Mouse (Mus musculus) CH12.LX (cell line): ENCODE measurements around the gene Lrrfip1. TPM values are rescaled to one million over a fixed set of nuclear protein-coding genes. Genes with fewer than 3 reads are reported as not detected.

Experiments used
- DNase-seq: peaks from one replicate; pipeline ENCODE4 v3.0.0-alpha.2; 2013; ENCODE audit errors: extremely low read depth
- H3K27ac ChIP-seq: 2 replicates; pipeline ENCODE4 v1.5.1; 2012; ENCODE audit warnings: low read depth, mild to moderate bottlenecking, control low read depth, moderate library complexity; ENCODE audit not compliant: insufficient read depth
- H3K27me3 ChIP-seq: replicated peaks from 2 replicates; pipeline ENCODE3; 2012; ENCODE audit warnings: inconsistent platforms
- H3K36me3 ChIP-seq, 2 experiments: replicated peaks in 1 of 2; 2 replicates each; pipeline versions ENCODE3 to v1.6.1; 2012; ENCODE audit warnings: inconsistent platforms in 1 of 2, low read length in 1 of 2, mild to moderate bottlenecking in 1 of 2, mixed read lengths in 1 of 2, moderate library complexity in 1 of 2; ENCODE audit not compliant: control insufficient read depth in 1 of 2, insufficient read depth in 1 of 2
- H3K4me1 ChIP-seq, 2 experiments: 2 replicates each; pipeline ENCODE4 v1.6.1; 2012; ENCODE audit warnings: inconsistent platforms in 1 of 2, moderate library complexity in 1 of 2; ENCODE audit not compliant: insufficient read depth in 2 of 2, control insufficient read depth in 1 of 2
- H3K4me2 ChIP-seq: 2 replicates; pipeline ENCODE4 v1.6.1; 2012; ENCODE audit warnings: low read depth, mild to moderate bottlenecking, control low read depth; ENCODE audit not compliant: poor library complexity, insufficient read depth, severe bottlenecking
- H3K4me3 ChIP-seq, 3 experiments: fragments of 150-350 bp in 1 of 3; sonication (generic) in 1 of 3; replicated peaks in 1 of 3; 2 replicates each; pipeline versions ENCODE3 to v1.5.1; 2011 to 2012; ENCODE audit warnings: low read depth in 2 of 3, low read length in 2 of 3, mild to moderate bottlenecking in 2 of 3, moderate library complexity in 2 of 3, control low read depth in 1 of 3, improper control_type of control experiment in 1 of 3, inconsistent platforms in 1 of 3, mixed read lengths in 1 of 3; ENCODE audit not compliant: poor library complexity in 1 of 3
- H3K79me2 ChIP-seq: replicated peaks from 2 replicates; pipeline ENCODE4 v1.6.1; 2012; ENCODE audit warnings: mild to moderate bottlenecking, moderate library complexity; ENCODE audit not compliant: control insufficient read depth, poor library complexity, insufficient read depth, severe bottlenecking; ENCODE audit errors: extremely low read depth
- H3K9ac ChIP-seq: 2 replicates; pipeline ENCODE4 v1.6.1; 2012; ENCODE audit warnings: low read depth, mild to moderate bottlenecking, control low read depth, moderate library complexity; ENCODE audit not compliant: insufficient read depth
- H3K9me3 ChIP-seq: replicated peaks from 2 replicates; pipeline ENCODE3; 2012; ENCODE audit warnings: low read length, inconsistent platforms, mixed read lengths
- CHD2 ChIP-seq: IDR thresholded peaks from 2 replicates; pipeline ENCODE4 v1.6.1; 2011; ENCODE audit warnings: low read length, improper control_type of control experiment
- HCFC1 ChIP-seq: IDR thresholded peaks from 2 replicates; pipeline ENCODE4 v1.6.1; 2012; ENCODE audit warnings: low read depth, mild to moderate bottlenecking, inconsistent platforms, low read length, improper control_type of control experiment
- MAX ChIP-seq: IDR thresholded peaks from 2 replicates; pipeline ENCODE4 v1.6.1; 2011; ENCODE audit warnings: low read length, improper control_type of control experiment
- POLR2A ChIP-seq: IDR thresholded peaks from 2 replicates; pipeline ENCODE4 v1.6.1; 2011; ENCODE audit warnings: low read depth, mild to moderate bottlenecking, improper control_type of control experiment, low read length
- TBP ChIP-seq: conservative IDR thresholded peaks from 2 replicates; pipeline ENCODE4 v1.6.1; 2011; ENCODE audit warnings: low read depth, low read length, improper control_type of control experiment
- USF1 ChIP-seq: IDR thresholded peaks from 2 replicates; pipeline ENCODE4 v1.6.1; 2014; ENCODE audit warnings: low read depth, mild to moderate bottlenecking, inconsistent platforms, low read length, improper control_type of control experiment
- USF2 ChIP-seq: conservative IDR thresholded peaks from 2 replicates; pipeline ENCODE4 v1.6.1; 2011; ENCODE audit warnings: low read depth, low read length, improper control_type of control experiment
- dilution Hi-C: fragments of 300-500 bp; cut with MboI; formaldehyde crosslinking; loops from 2 replicates; pipeline ENCODE4 v1.14.3; 2020; ENCODE audit warnings: low sequenced_read_pairs; ENCODE audit not compliant: extremely low pct_unique_long_range_greater_than_20kb, extremely low pct_ligation_motif_present
- in situ Hi-C: fragments of 300-500 bp; cut with MboI; formaldehyde crosslinking; loops from 3 replicates; pipeline ENCODE4 v1.14.3; 2019; ENCODE audit warnings: low sequenced_read_pairs, low pct_ligation_motif_present, low pct_unique_long_range_greater_than_20kb, mixed read lengths
- polyA plus RNA-seq: library from polyadenylated mRNA; unstranded; fragments of >175 nt; gene quantifications from 2 replicates; pipeline ENCODE4 v1.2.1, GENCODE M21; 2012; ENCODE audit warnings: low read depth; ENCODE audit not compliant: insufficient read length
- total RNA-seq, 2 experiments: library from RNA; depleted of rRNA; stranded (reverse); fragments of 300-350 nt in 1 of 2; fragments of >200 nt in 1 of 2; gene quantifications; 2 replicates each; pipeline ENCODE4 v1.2.3; 2012 to 2014

Gene Lrrfip1
- total and polyA plus RNA-seq, 3 experiments = 17.2 to 30.5 (median 19.1) TPM

GRCm38 (mm10) chr1:91176871-91177270 lies 178.3 kb downstream of the Lrrfip1 start:
- no peak overlapping the region for H3K9ac ChIP-seq
- H3K79me2 ChIP-seq = no peaks in the 10 kb centered on the region
- DNase-seq = no peak
- no peaks in the 10 kb centered on the region for H3K36me3 ChIP-seq
- peaks cover 2% of the 10 kb centered on the region for H3K9me3 ChIP-seq
- H3K27me3 ChIP-seq = peaks cover 2% of the 10 kb centered on the region
- no peaks in the 10 kb centered on the region; a peak in 1 of 4 replicates for H3K4me1 ChIP-seq
- TF ChIP-seq USF1 (no peak), HCFC1 (no peak), MAX (no peak), TBP (no peak), USF2 (no peak), POLR2A (no peak), CHD2 (no peak)
- H3K4me3 ChIP-seq = no peak overlapping the region
- no peak overlapping the region for H3K4me2 ChIP-seq
- dilution Hi-C loops = no loop called here
- in situ Hi-C loops = no loop called here
- no peak overlapping the region for H3K27ac ChIP-seq

Other genes with a start within 250 kb of the Lrrfip1 start
- gene Col6a3, start 154.8 kb upstream of the Lrrfip1 start, total RNA-seq (2012; rRNA removed) = under 0.01 and 0.25 TPM in 2 replicates
- gene Col6a3, start 154.8 kb upstream of the Lrrfip1 start, total RNA-seq (2014; rRNA removed) = not detected in 2 replicates
- gene Col6a3, start 154.8 kb upstream of the Lrrfip1 start, polyA plus RNA-seq = not detected in 2 replicates
- gene Mlph, start 83.7 kb upstream of the Lrrfip1 start, total RNA-seq (2012; rRNA removed) = not detected in 2 replicates
- not detected in 2 replicates for gene Mlph, start 83.7 kb upstream of the Lrrfip1 start, total RNA-seq (2014; rRNA removed)
- gene Mlph, start 83.7 kb upstream of the Lrrfip1 start, polyA plus RNA-seq = not detected in 2 replicates
- gene Prlh, start 45.6 kb upstream of the Lrrfip1 start, total RNA-seq (2012; rRNA removed) = not detected in 2 replicates
- gene Prlh, start 45.6 kb upstream of the Lrrfip1 start, total RNA-seq (2014; rRNA removed) = not detected in 2 replicates
- not detected in 2 replicates for gene Prlh, start 45.6 kb upstream of the Lrrfip1 start, polyA plus RNA-seq
- 0.55 and 0.64 TPM in 2 replicates for gene Rab17, start 29.1 kb upstream of the Lrrfip1 start, total RNA-seq (2012; rRNA removed)
- 0.15 and 0.26 TPM in 2 replicates for gene Rab17, start 29.1 kb upstream of the Lrrfip1 start, total RNA-seq (2014; rRNA removed)
- gene Rab17, start 29.1 kb upstream of the Lrrfip1 start, polyA plus RNA-seq = 0.59 and 1.1 TPM in 2 replicates
- gene Rbm44, start 146.4 kb downstream of the Lrrfip1 start, total RNA-seq (2012; rRNA removed) = not detected in 2 replicates
- 0.24 and 0.44 TPM in 2 replicates for gene Rbm44, start 146.4 kb downstream of the Lrrfip1 start, total RNA-seq (2014; rRNA removed)
- 0.23 and 0.25 TPM in 2 replicates for gene Rbm44, start 146.4 kb downstream of the Lrrfip1 start, polyA plus RNA-seq
- not detected in 2 replicates for gene Ramp1, start 181.1 kb downstream of the Lrrfip1 start, total RNA-seq (2012; rRNA removed)
- gene Ramp1, start 181.1 kb downstream of the Lrrfip1 start, total RNA-seq (2014; rRNA removed) = not detected in 2 replicates
- gene Ramp1, start 181.1 kb downstream of the Lrrfip1 start, polyA plus RNA-seq = not detected in 2 replicates